Mouse (Mus musculus) heart, embryonic 16.5 days (tissue): Measurements from ENCODE around the gene Veph1. TPM values are rescaled to one million over a fixed set of nuclear protein-coding genes. Genes with fewer than 3 reads are reported as not detected.

ENCODE experiments used
- ATAC-seq: fragments of 200-750 bp; cut with Nextera tagmentation; replicated peaks from 2 replicates; pipeline ENCODE4 v1.8.0; 2017; ENCODE audit warnings: moderate number of reproducible peaks; ENCODE audit not compliant: insufficient read depth, low FRiP score; ENCODE audit errors: extremely low read depth
- H3K27ac ChIP-seq: fragments of 300-500 bp; sonication (generic); 2 replicates; pipeline ENCODE4 v1.5.1; 2014; ENCODE audit warnings: mild to moderate bottlenecking, low read length, control low read depth, moderate library complexity
- H3K27me3 ChIP-seq: fragments of 300-500 bp; sonication (generic); 2 replicates; pipeline ENCODE4 v1.6.1; 2014; ENCODE audit warnings: low read length, mixed read lengths; ENCODE audit not compliant: control insufficient read depth, insufficient read depth
- H3K36me3 ChIP-seq: fragments of 300-500 bp; sonication (generic); 2 replicates; pipeline ENCODE4 v1.6.1; 2014; ENCODE audit not compliant: control insufficient read depth, insufficient read depth
- H3K4me1 ChIP-seq: fragments of 300-500 bp; sonication (generic); 2 replicates; pipeline ENCODE4 v1.6.1; 2014; ENCODE audit warnings: low read length, mixed read lengths; ENCODE audit not compliant: control insufficient read depth, insufficient read depth
- H3K4me2 ChIP-seq: fragments of 300-500 bp; sonication (generic); 2 replicates; pipeline ENCODE4 v1.6.1; 2014; ENCODE audit warnings: low read depth, mild to moderate bottlenecking, control low read depth, low read length
- H3K4me3 ChIP-seq: fragments of 300-500 bp; sonication (generic); 2 replicates; pipeline ENCODE4 v1.5.1; 2014; ENCODE audit warnings: mild to moderate bottlenecking, control low read depth, low read length
- H3K9ac ChIP-seq: fragments of 300-500 bp; sonication (generic); 2 replicates; pipeline ENCODE4 v1.6.1; 2014; ENCODE audit warnings: low read length, control low read depth
- H3K9me3 ChIP-seq: fragments of 300-500 bp; sonication (generic); replicated peaks from 2 replicates; pipeline ENCODE4 v1.6.1; 2016; ENCODE audit warnings: low read length; ENCODE audit not compliant: control insufficient read depth
- WGBS: fragments of 180-500 bp; shearing (Covaris S2); extraction: QIAGEN DNeasy Blood & Tissue Kit; methylation state at CpG from one replicate; pipeline ENCODE4 v1.1.7; 2014; 5-methylcytosine and 5-hydroxymethylcytosine counted together
- polyA plus RNA-seq: library from polyadenylated mRNA; unstranded; fragments of >200 nt; fragmentation: Nextera tagmentation; extraction: Ambion mirVana; gene quantifications from 2 replicates; pipeline ENCODE4 v1.2.1, GENCODE M21; 2015

The Veph1 gene
- polyA plus RNA-seq, 1 experiment from 2014 or later: 0.64 TPM

GRCm38 (mm10) chr3:66310586-66310985 is 13.9 kb upstream of the Veph1 start:
- H3K9me3 ChIP-seq: no peaks in the 10 kb centered on the region
- H3K4me3 ChIP-seq: no peak overlapping the region
- no peak overlapping the region for H3K4me2 ChIP-seq
- ATAC-seq: no peak
- no peaks in the 10 kb centered on the region for H3K4me1 ChIP-seq
- WGBS: 90% methylated on average over 1 of the region's 1 CpGs
- no peaks in the 10 kb centered on the region for H3K27me3 ChIP-seq
- H3K27ac ChIP-seq: no peak overlapping the region
- no peak overlapping the region for H3K9ac ChIP-seq
- no peaks in the 10 kb centered on the region for H3K36me3 ChIP-seq

GRCm38 (mm10) chr3:66309531-66309930 is 12.9 kb upstream of the Veph1 start:
- H3K27ac ChIP-seq: no peak overlapping the region
- H3K9me3 ChIP-seq: no peaks in the 10 kb centered on the region
- H3K4me1 ChIP-seq: no peaks in the 10 kb centered on the region
- no peaks in the 10 kb centered on the region for H3K27me3 ChIP-seq
- H3K36me3 ChIP-seq: no peaks in the 10 kb centered on the region
- ATAC-seq: no peak
- WGBS: 85% methylated on average over 1 of the region's 1 CpGs
- no peak overlapping the region for H3K4me3 ChIP-seq
- no peak overlapping the region for H3K4me2 ChIP-seq
- no peak overlapping the region for H3K9ac ChIP-seq

GRCm38 (mm10) chr3:66295236-66295635 is 1.4 kb downstream of the Veph1 start:
- Histone ChIP-seq H3K9ac (no peak overlapping the region), H3K36me3 (no peaks in the 10 kb centered on the region), H3K4me3 (no peak overlapping the region), H3K4me2 (no peak overlapping the region), H3K9me3 (no peaks in the 10 kb centered on the region), H3K27me3 (no peaks in the 10 kb centered on the region), H3K4me1 (peaks cover 9% of the 10 kb centered on the region), H3K27ac (no peak overlapping the region)
- WGBS: 87% methylated on average over 9 of the region's 9 CpGs
- no peak for ATAC-seq

GRCm38 (mm10) chr3:66294729-66295128 is 1.9 kb downstream of the Veph1 start:
- WGBS: 88% methylated on average over 3 of the region's 3 CpGs

GRCm38 (mm10) chr3:66292356-66292946 is 4.2 kb downstream of the Veph1 start:
- Histone ChIP-seq H3K9me3 (no peaks in the 10 kb centered on the region), H3K4me1 (peaks cover 9% of the 10 kb centered on the region), H3K9ac (peak overlapping the region; percentile 67), H3K27ac (peak overlapping the region; percentile 61), H3K4me2 (peak overlapping the region; percentile 72), H3K27me3 (no peaks in the 10 kb centered on the region), H3K4me3 (peak overlapping the region; percentile 49), H3K36me3 (no peaks in the 10 kb centered on the region)
- 1% methylated on average over 20 of the region's 20 CpGs for WGBS
- ATAC-seq: peak; percentile 96

More at GRCm38 (mm10) chr3:66294729-66295128, 1.9 kb downstream of the Veph1 start:
- no peak for ATAC-seq
- Histone ChIP-seq H3K4me1 (peaks cover 9% of the 10 kb centered on the region), H3K4me3 (no peak overlapping the region), H3K4me2 (no peak overlapping the region), H3K9me3 (no peaks in the 10 kb centered on the region), H3K9ac (no peak overlapping the region), H3K36me3 (no peaks in the 10 kb centered on the region), H3K27me3 (no peaks in the 10 kb centered on the region), H3K27ac (no peak overlapping the region)

- H3K27ac ChIP-seq: no peak overlapping the region
- no peak overlapping the region for H3K4me3 ChIP-seq
- ATAC-seq: no peak
- H3K9ac ChIP-seq: no peak overlapping the region
- H3K36me3 ChIP-seq: no peaks in the 10 kb centered on the region
- H3K27me3 ChIP-seq: no peaks in the 10 kb centered on the region
- H3K4me2 ChIP-seq: no peak overlapping the region
- 64% methylated on average over 4 of the region's 4 CpGs for WGBS
- no peaks in the 10 kb centered on the region for H3K4me1 ChIP-seq
- H3K9me3 ChIP-seq: no peaks in the 10 kb centered on the region
Measured at GRCm38 (mm10) chr3:66263270-66263669, 33.4 kb downstream of the Veph1 start.

GRCm38 (mm10) chr3:66262319-66262718 is 34.3 kb downstream of the Veph1 start:
- Histone ChIP-seq H3K27ac (no peak overlapping the region), H3K4me1 (no peaks in the 10 kb centered on the region), H3K27me3 (no peaks in the 10 kb centered on the region), H3K9me3 (no peaks in the 10 kb centered on the region), H3K9ac (no peak overlapping the region), H3K4me2 (no peak overlapping the region), H3K36me3 (no peaks in the 10 kb centered on the region), H3K4me3 (no peak overlapping the region)
- no peak; the same call in 1 of the 2 replicates for ATAC-seq
- 20% methylated on average over 5 of the region's 5 CpGs for WGBS

- Histone ChIP-seq H3K36me3 (no peaks in the 10 kb centered on the region), H3K9ac (no peak overlapping the region), H3K4me2 (no peak overlapping the region), H3K4me3 (no peak overlapping the region), H3K9me3 (no peaks in the 10 kb centered on the region), H3K4me1 (0 out of 2 replicates have a peak, but pooled peaks cover 6% of the 10 kb centered on the region), H3K27ac (no peak overlapping the region), H3K27me3 (no peaks in the 10 kb centered on the region)
- no peak for ATAC-seq
- WGBS: 78% methylated on average over 9 of the region's 9 CpGs
Measured at GRCm38 (mm10) chr3:66254504-66255105, 42.0 kb downstream of the Veph1 start.

GRCm38 (mm10) chr3:66251842-66252241 is 44.8 kb downstream of the Veph1 start:
- H3K9ac ChIP-seq: no peak overlapping the region
- H3K27me3 ChIP-seq: no peaks in the 10 kb centered on the region
- no peak overlapping the region for H3K27ac ChIP-seq
- H3K4me1 ChIP-seq: 0 out of 2 replicates have a peak, but pooled peaks cover 6% of the 10 kb centered on the region
- no peaks in the 10 kb centered on the region for H3K36me3 ChIP-seq
- H3K9me3 ChIP-seq: no peaks in the 10 kb centered on the region
- WGBS: 40% methylated on average over 7 of the region's 7 CpGs
- no peak overlapping the region for H3K4me3 ChIP-seq
- no peak overlapping the region for H3K4me2 ChIP-seq
- ATAC-seq: peak; percentile 32; the same call in 1 of the 2 replicates
